Mouse (Mus musculus) CH12.LX (cell line): ENCODE measurements around the gene Mesd. TPM values are rescaled to one million over a fixed set of nuclear protein-coding genes. Genes with fewer than 3 reads are reported as not detected.

Experiments
- DNase-seq: peaks from one replicate; pipeline ENCODE4 v3.0.0-alpha.2; 2013; ENCODE audit errors: extremely low read depth
- H3K27ac ChIP-seq: 2 replicates; pipeline ENCODE4 v1.5.1; 2012; ENCODE audit warnings: low read depth, mild to moderate bottlenecking, control low read depth, moderate library complexity; ENCODE audit not compliant: insufficient read depth
- H3K27me3 ChIP-seq: replicated peaks from 2 replicates; pipeline ENCODE3; 2012; ENCODE audit warnings: inconsistent platforms
- H3K36me3 ChIP-seq, 2 experiments: replicated peaks in 1 of 2; 2 replicates each; pipeline versions ENCODE3 to v1.6.1; 2012; ENCODE audit warnings: inconsistent platforms in 1 of 2, low read length in 1 of 2, mild to moderate bottlenecking in 1 of 2, mixed read lengths in 1 of 2, moderate library complexity in 1 of 2; ENCODE audit not compliant: control insufficient read depth in 1 of 2, insufficient read depth in 1 of 2
- H3K4me1 ChIP-seq, 2 experiments: 2 replicates each; pipeline ENCODE4 v1.6.1; 2012; ENCODE audit warnings: inconsistent platforms in 1 of 2, moderate library complexity in 1 of 2; ENCODE audit not compliant: insufficient read depth in 2 of 2, control insufficient read depth in 1 of 2
- H3K4me2 ChIP-seq: 2 replicates; pipeline ENCODE4 v1.6.1; 2012; ENCODE audit warnings: low read depth, mild to moderate bottlenecking, control low read depth; ENCODE audit not compliant: poor library complexity, insufficient read depth, severe bottlenecking
- H3K4me3 ChIP-seq, 3 experiments: fragments of 150-350 bp in 1 of 3; sonication (generic) in 1 of 3; replicated peaks in 1 of 3; 2 replicates each; pipeline versions ENCODE3 to v1.5.1; 2011 to 2012; ENCODE audit warnings: low read depth in 2 of 3, low read length in 2 of 3, mild to moderate bottlenecking in 2 of 3, moderate library complexity in 2 of 3, control low read depth in 1 of 3, improper control_type of control experiment in 1 of 3, inconsistent platforms in 1 of 3, mixed read lengths in 1 of 3; ENCODE audit not compliant: poor library complexity in 1 of 3
- H3K79me2 ChIP-seq: replicated peaks from 2 replicates; pipeline ENCODE4 v1.6.1; 2012; ENCODE audit warnings: mild to moderate bottlenecking, moderate library complexity; ENCODE audit not compliant: control insufficient read depth, poor library complexity, insufficient read depth, severe bottlenecking; ENCODE audit errors: extremely low read depth
- H3K9ac ChIP-seq: 2 replicates; pipeline ENCODE4 v1.6.1; 2012; ENCODE audit warnings: low read depth, mild to moderate bottlenecking, control low read depth, moderate library complexity; ENCODE audit not compliant: insufficient read depth
- H3K9me3 ChIP-seq: replicated peaks from 2 replicates; pipeline ENCODE3; 2012; ENCODE audit warnings: low read length, inconsistent platforms, mixed read lengths
- BHLHE40 ChIP-seq: IDR thresholded peaks from 2 replicates; pipeline ENCODE4 v1.6.1; 2011; ENCODE audit warnings: mild to moderate bottlenecking, low read depth, low read length, improper control_type of control experiment
- CHD1 ChIP-seq: IDR thresholded peaks from 2 replicates; pipeline ENCODE4 v1.6.1; 2012; ENCODE audit warnings: low read depth, low read length, improper control_type of control experiment, inconsistent platforms
- CHD2 ChIP-seq: IDR thresholded peaks from 2 replicates; pipeline ENCODE4 v1.6.1; 2011; ENCODE audit warnings: low read length, improper control_type of control experiment
- CTCF ChIP-seq, 2 experiments: IDR thresholded peaks in 1 of 2; conservative IDR thresholded peaks in 1 of 2; 2 replicates each; pipeline ENCODE4 v1.5.1; 2011 to 2012; ENCODE audit warnings: low read depth in 2 of 2, low read length in 2 of 2, improper control_type of control experiment in 1 of 2, inconsistent platforms in 1 of 2, mild to moderate bottlenecking in 1 of 2, moderate library complexity in 1 of 2
- E2F4 ChIP-seq: IDR thresholded peaks from 2 replicates; pipeline ENCODE4 v1.6.1; 2011; ENCODE audit warnings: low read depth, low read length, improper control_type of control experiment; ENCODE audit not compliant: insufficient replicate concordance
- ELF1 ChIP-seq: IDR thresholded peaks from 2 replicates; pipeline ENCODE4 v1.6.1; 2014; ENCODE audit warnings: low read depth, mild to moderate bottlenecking, inconsistent platforms, low read length, improper control_type of control experiment
- EP300 ChIP-seq: IDR thresholded peaks from 2 replicates; pipeline ENCODE4 v1.6.1; 2011; ENCODE audit warnings: low read length, improper control_type of control experiment
- ETS1 ChIP-seq: conservative IDR thresholded peaks from 2 replicates; pipeline ENCODE4 v1.6.1; 2012; ENCODE audit warnings: low read depth, mild to moderate bottlenecking, inconsistent platforms, low read length, improper control_type of control experiment, moderate library complexity
- GABPA ChIP-seq: IDR thresholded peaks from 2 replicates; pipeline ENCODE4 v1.6.1; 2012; ENCODE audit warnings: low read depth, low read length, improper control_type of control experiment, inconsistent platforms; ENCODE audit not compliant: insufficient replicate concordance
- HCFC1 ChIP-seq: IDR thresholded peaks from 2 replicates; pipeline ENCODE4 v1.6.1; 2012; ENCODE audit warnings: low read depth, mild to moderate bottlenecking, inconsistent platforms, low read length, improper control_type of control experiment
- IRF4 ChIP-seq: IDR thresholded peaks from 2 replicates; pipeline ENCODE4 v1.6.1; 2014; ENCODE audit warnings: low read depth, mild to moderate bottlenecking, inconsistent platforms, low read length, improper control_type of control experiment
- JUN ChIP-seq: IDR thresholded peaks from 2 replicates; pipeline ENCODE4 v1.6.1; 2011; ENCODE audit warnings: low read depth, mild to moderate bottlenecking, low read length, improper control_type of control experiment, moderate library complexity; ENCODE audit not compliant: insufficient read depth
- JUND ChIP-seq: conservative IDR thresholded peaks from 2 replicates; pipeline ENCODE4 v1.6.1; 2011; ENCODE audit warnings: low read depth, low read length, improper control_type of control experiment
- KAT2A ChIP-seq: IDR thresholded peaks from 2 replicates; pipeline ENCODE4 v1.6.1; 2012; ENCODE audit warnings: low read length, improper control_type of control experiment, inconsistent platforms; ENCODE audit not compliant: insufficient replicate concordance
- MAFK ChIP-seq: IDR thresholded peaks from 2 replicates; pipeline ENCODE4 v1.6.1; 2011; ENCODE audit warnings: low read length, improper control_type of control experiment; ENCODE audit not compliant: insufficient replicate concordance
- MAX ChIP-seq: IDR thresholded peaks from 2 replicates; pipeline ENCODE4 v1.6.1; 2011; ENCODE audit warnings: low read length, improper control_type of control experiment
- MAZ ChIP-seq: IDR thresholded peaks from 2 replicates; pipeline ENCODE4 v1.6.1; 2012; ENCODE audit warnings: low read depth, mild to moderate bottlenecking, inconsistent platforms, low read length, improper control_type of control experiment, moderate library complexity
- MEF2A ChIP-seq: IDR thresholded peaks from 2 replicates; pipeline ENCODE4 v1.6.1; 2014; ENCODE audit warnings: low read depth, mild to moderate bottlenecking, inconsistent platforms, low read length, improper control_type of control experiment, borderline replicate concordance
- MXI1 ChIP-seq: IDR thresholded peaks from 2 replicates; pipeline ENCODE4 v1.6.1; 2011; ENCODE audit warnings: mild to moderate bottlenecking, low read depth, low read length, improper control_type of control experiment
- MYC ChIP-seq: IDR thresholded peaks from 2 replicates; pipeline ENCODE4 v1.6.1; 2011; ENCODE audit warnings: low read depth, mild to moderate bottlenecking, improper control_type of control experiment, low read length
- NELFE ChIP-seq: IDR thresholded peaks from 2 replicates; pipeline ENCODE4 v1.6.1; 2011; ENCODE audit warnings: low read depth, low read length, improper control_type of control experiment
- NRF1 ChIP-seq: IDR thresholded peaks from 2 replicates; pipeline ENCODE4 v1.6.1; 2014; ENCODE audit warnings: low read depth, mild to moderate bottlenecking, inconsistent platforms, low read length, improper control_type of control experiment, moderate library complexity
- PAX5 ChIP-seq: IDR thresholded peaks from 2 replicates; pipeline ENCODE4 v1.6.1; 2012; ENCODE audit warnings: low read length, inconsistent platforms, mixed read lengths
- POLR2A ChIP-seq: IDR thresholded peaks from 2 replicates; pipeline ENCODE4 v1.6.1; 2011; ENCODE audit warnings: low read depth, mild to moderate bottlenecking, improper control_type of control experiment, low read length
- POLR2AphosphoS2 ChIP-seq: IDR thresholded peaks from 2 replicates; pipeline ENCODE4 v1.6.1; 2011; ENCODE audit warnings: low read depth, low read length, improper control_type of control experiment
- RAD21 ChIP-seq: IDR thresholded peaks from 2 replicates; pipeline ENCODE4 v1.6.1; 2011; ENCODE audit warnings: low read depth, mild to moderate bottlenecking, low read length, improper control_type of control experiment, moderate library complexity
- RCOR1 ChIP-seq: conservative IDR thresholded peaks from 2 replicates; pipeline ENCODE4 v1.6.1; 2012; ENCODE audit warnings: low read depth, mild to moderate bottlenecking, inconsistent platforms, low read length, improper control_type of control experiment
- SIN3A ChIP-seq: IDR thresholded peaks from 2 replicates; pipeline ENCODE4 v1.6.1; 2012; ENCODE audit warnings: low read length, improper control_type of control experiment, inconsistent platforms
- SMC3 ChIP-seq: IDR thresholded peaks from 2 replicates; pipeline ENCODE4 v1.6.1; 2011; ENCODE audit warnings: low read depth, low read length, improper control_type of control experiment
- TBP ChIP-seq: conservative IDR thresholded peaks from 2 replicates; pipeline ENCODE4 v1.6.1; 2011; ENCODE audit warnings: low read depth, low read length, improper control_type of control experiment
- TCF12 ChIP-seq: IDR thresholded peaks from 2 replicates; pipeline ENCODE4 v1.6.1; 2014; ENCODE audit warnings: low read depth, mild to moderate bottlenecking, inconsistent platforms, low read length, improper control_type of control experiment
- UBTF ChIP-seq: IDR thresholded peaks from 2 replicates; pipeline ENCODE4 v1.6.1; 2012; ENCODE audit warnings: low read depth, mild to moderate bottlenecking, inconsistent platforms, low read length, improper control_type of control experiment, moderate library complexity
- USF1 ChIP-seq: IDR thresholded peaks from 2 replicates; pipeline ENCODE4 v1.6.1; 2014; ENCODE audit warnings: low read depth, mild to moderate bottlenecking, inconsistent platforms, low read length, improper control_type of control experiment
- USF2 ChIP-seq: conservative IDR thresholded peaks from 2 replicates; pipeline ENCODE4 v1.6.1; 2011; ENCODE audit warnings: low read depth, low read length, improper control_type of control experiment
- ZC3H11A ChIP-seq: IDR thresholded peaks from 2 replicates; pipeline ENCODE4 v1.6.1; 2012; ENCODE audit warnings: low read depth, mild to moderate bottlenecking, inconsistent platforms, low read length, improper control_type of control experiment
- ZKSCAN1 ChIP-seq: IDR thresholded peaks from 2 replicates; pipeline ENCODE4 v1.6.1; 2012; ENCODE audit warnings: low read depth, inconsistent platforms, low read length, improper control_type of control experiment, borderline replicate concordance
- ZMIZ1 ChIP-seq: IDR thresholded peaks from 2 replicates; pipeline ENCODE4 v1.6.1; 2012; ENCODE audit warnings: low read depth, mild to moderate bottlenecking, inconsistent platforms, low read length, improper control_type of control experiment
- ZNF384 ChIP-seq: IDR thresholded peaks from 2 replicates; pipeline ENCODE4 v1.6.1; 2012; ENCODE audit warnings: low read depth, low read length, improper control_type of control experiment, inconsistent platforms
- dilution Hi-C: fragments of 300-500 bp; cut with MboI; formaldehyde crosslinking; loops from 2 replicates; pipeline ENCODE4 v1.14.3; 2020; ENCODE audit warnings: low sequenced_read_pairs; ENCODE audit not compliant: extremely low pct_unique_long_range_greater_than_20kb, extremely low pct_ligation_motif_present
- in situ Hi-C: fragments of 300-500 bp; cut with MboI; formaldehyde crosslinking; loops from 3 replicates; pipeline ENCODE4 v1.14.3; 2019; ENCODE audit warnings: low sequenced_read_pairs, low pct_ligation_motif_present, low pct_unique_long_range_greater_than_20kb, mixed read lengths
- polyA plus RNA-seq: library from polyadenylated mRNA; unstranded; fragments of >175 nt; gene quantifications from 2 replicates; pipeline ENCODE4 v1.2.1, GENCODE M21; 2012; ENCODE audit warnings: low read depth; ENCODE audit not compliant: insufficient read length
- total RNA-seq, 2 experiments: library from RNA; depleted of rRNA; stranded (reverse); fragments of 300-350 nt in 1 of 2; fragments of >200 nt in 1 of 2; gene quantifications; 2 replicates each; pipeline ENCODE4 v1.2.3; 2012 to 2014

Mesd gene
- total RNA-seq (2012; rRNA removed) (40.6 and 43.2 TPM in 2 replicates), total RNA-seq (2014; rRNA removed) (33.4 and 59.1 TPM in 2 replicates), polyA plus RNA-seq (67.6 and 82.6 TPM in 2 replicates)

DNA sequence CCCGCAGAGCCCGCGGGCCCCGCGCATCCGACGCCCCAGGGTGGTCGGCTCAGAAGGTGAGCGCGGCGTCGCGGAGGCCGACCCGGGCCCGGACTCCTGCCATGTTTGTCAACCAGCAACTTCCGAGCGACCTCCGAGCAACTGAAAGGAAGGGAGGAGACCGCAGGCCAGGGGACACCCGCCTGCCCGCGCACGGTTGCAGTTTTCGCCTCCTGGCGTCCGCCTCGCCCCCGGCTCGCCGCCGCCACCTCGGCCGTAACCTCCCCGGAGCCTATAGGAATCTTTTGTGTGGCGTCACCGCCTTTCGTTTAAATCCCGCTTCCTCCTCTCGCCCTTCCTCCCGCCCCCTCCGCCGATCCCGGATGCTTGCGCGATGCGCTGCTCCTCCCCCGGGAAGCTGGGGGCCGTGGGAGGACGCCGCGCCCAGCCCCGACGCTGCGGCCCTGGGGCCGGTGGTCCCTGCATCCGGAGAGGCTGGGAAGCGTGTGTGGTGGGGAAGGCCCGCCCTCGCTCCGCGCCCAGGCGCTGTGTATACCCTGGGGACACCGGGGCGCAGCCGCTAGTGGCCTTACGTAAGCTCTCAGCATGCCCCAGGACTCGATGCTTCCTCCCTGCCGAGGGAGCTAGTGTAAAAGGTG, at the start of gene Mesd, which contains the start of gene Tlnrd1:
Mesd (plus strand) TSS at position 446 of the 638 bp plus-strand sequence.
Tlnrd1 (minus strand) TSS at position 285 of the 638 bp plus-strand sequence.
- H3K36me3 ChIP-seq, result peaks cover 0 to 12% of the 10 kb centered on the region in 2 experiments
- DNase-seq, result peak; percentile 89
- peaks cover 8 to 45% of the 10 kb centered on the region in 2 experiments for H3K4me1 ChIP-seq
- H3K27me3 ChIP-seq, result no peaks in the 10 kb centered on the region
- H3K79me2 ChIP-seq, result peaks cover 18% of the 10 kb centered on the region
- dilution Hi-C loops, result no loop called here
- peak within 1 kb of the TSS; percentile 41 for H3K4me2 ChIP-seq
- H3K9me3 ChIP-seq, result peaks cover 12% of the 10 kb centered on the region
- TF ChIP-seq ZMIZ1 (peak; percentile 53; the same call in 1 of the 2 replicates), PAX5 (no peak), ZNF384 (no peak), NELFE (peak; percentile 68), HCFC1 (peak; percentile 43), RAD21 (no peak), POLR2A (peak; percentile 68; the same call in 1 of the 2 replicates), SMC3 (no peak), JUND (no peak), POLR2AphosphoS2 (peak; percentile 72), CHD1 (no peak), KAT2A (no peak), TBP (peak; percentile 67; the same call in 1 of the 2 replicates), USF1 (no peak), SIN3A (peak; percentile 61), EP300 (no peak), MYC (0 out of 2 replicates have a peak, but pooled peaks have one; percentile 11), BHLHE40 (peak; percentile 40; the same call in 1 of the 2 replicates), USF2 (no peak), MAX (peak; percentile 37; the same call in 1 of the 2 replicates), CTCF (conservative IDR thresholded peaks at IDR 0.05 in 1 of 2, IDR thresholded peaks at IDR 0.05 in 1 of 2; ENCODE audit: low read depth in 2 of 2, low read length in 2 of 2) (no peak), MEF2A (0 out of 2 replicates have a peak, but pooled peaks have one; percentile 23), IRF4 (no peak; the same call in 1 of the 2 replicates), GABPA (no peak), ZC3H11A (no peak), MXI1 (peak; percentile 89), MAFK (no peak), CHD2 (no peak), JUN (no peak), ELF1 (peak; percentile 89), ETS1 (peak; percentile 79), ZKSCAN1 (no peak), NRF1 (peak; percentile 75), MAZ (peak; percentile 88), RCOR1 (no peak), E2F4 (no peak), TCF12 (peak; percentile 55; the same call in 1 of the 2 replicates), UBTF (peak; percentile 36; the same call in 1 of the 2 replicates)
- TF ChIP-seq, all 38 proteins: peak for 18
- Histone ChIP-seq H3K9ac (peak within 1 kb of the TSS; percentile 71), H3K27ac (peak within 1 kb of the TSS; percentile 80), H3K4me3 (peak within 1 kb of the TSS; percentile 60 to 80 (median 72))
- in situ Hi-C loops, result loop anchor here (5.0 to 25.0 kb wide), 2 partner anchors 37 to 222 kb away; no protein-coding TSS in a partner anchor
